Mouse (Mus musculus) thymus, adult 2 months (tissue): ENCODE data around the gene Gng12.

ENCODE experiments used
- CTCF ChIP-seq: fragments of 200-500 bp; IDR thresholded peaks from 2 replicates; pipeline ENCODE4 v1.5.1; 2012; ENCODE audit warnings: mild to moderate bottlenecking, control low read depth, low read length, moderate library complexity, borderline replicate concordance; ENCODE audit not compliant: control insufficient read depth, poor library complexity, insufficient read depth; ENCODE audit errors: extremely low read depth
- POLR2A ChIP-seq: fragments of 200-500 bp; IDR thresholded peaks from 2 replicates; pipeline ENCODE4 v1.6.1; 2012; ENCODE audit warnings: mild to moderate bottlenecking, low read length, control low read depth, moderate library complexity; ENCODE audit not compliant: control insufficient read depth, poor library complexity, insufficient read depth; ENCODE audit errors: extremely low read depth

GRCm38 (mm10) chr6:66913355-66913754 is 17.2 kb downstream of the Gng12 start:
- TF ChIP-seq POLR2A = no peak
- no peak for TF ChIP-seq CTCF
